Mouse (Mus musculus): Measurements from ENCODE around the gene Dynlrb1. TPM values are rescaled to one million over a fixed set of nuclear protein-coding genes. Genes with fewer than 3 reads are reported as not detected.

Gene Dynlrb1
- polyA plus RNA-seq, 1 experiment from 2014 or later = 784 TPM

GRCm38 (mm10) chr2:155276621-155277175 lies 40.4 kb downstream of the Dynlrb1 start:
- Histone ChIP-seq H3K4me1 (replicated peaks; ENCODE audit: control insufficient read depth, insufficient read depth, low read length) (peaks cover 8% of the 10 kb centered on the region), H3K4me3 (replicated peaks; ENCODE audit: low read length) (peak overlapping the region; percentile 99), H3K27ac (peak overlapping the region; percentile 94), H3K36me3 (replicated peaks; ENCODE audit: control insufficient read depth, insufficient read depth) (peaks cover 24% of the 10 kb centered on the region; the same call in 1 of the 2 replicates), H3K9me3 (ENCODE audit: control insufficient read depth, low read length) (no peaks in the 10 kb centered on the region), H3K9ac (peak overlapping the region; percentile 97), H3K27me3 (ENCODE audit: control insufficient read depth, insufficient read depth, low read length) (no peaks in the 10 kb centered on the region), H3K4me2 (replicated peaks) (peak overlapping the region; percentile 93)
- DNase-seq (ENCODE audit: low spot score) (peak; percentile 51), ATAC-seq (ENCODE audit: low FRiP score) (peak; percentile 67)
- 2% methylated on average over 46 of the region's 49 CpGs for WGBS

- Histone ChIP-seq H3K36me3 (replicated peaks; ENCODE audit: control insufficient read depth, insufficient read depth) (peaks cover 24% of the 10 kb centered on the region; the same call in 1 of the 2 replicates), H3K4me3 (replicated peaks; ENCODE audit: low read length) (peak overlapping the region; percentile 99), H3K9ac (peak overlapping the region; percentile 97; the same call in 1 of the 2 replicates), H3K27ac (no peak overlapping the region), H3K4me1 (replicated peaks; ENCODE audit: control insufficient read depth, insufficient read depth, low read length) (peaks cover 8% of the 10 kb centered on the region), H3K4me2 (replicated peaks) (peak overlapping the region; percentile 93), H3K9me3 (ENCODE audit: control insufficient read depth, low read length) (no peaks in the 10 kb centered on the region), H3K27me3 (ENCODE audit: control insufficient read depth, insufficient read depth, low read length) (no peaks in the 10 kb centered on the region)
- ATAC-seq (ENCODE audit: low FRiP score) (no peak), DNase-seq (ENCODE audit: low spot score) (no peak)
- whole genome bisulfite sequencing = 84% methylated on average over 2 of the region's 2 CpGs
Measured at GRCm38 (mm10) chr2:155277721-155278120, 41.4 kb downstream of the Dynlrb1 start.

- 91% methylated on average over 7 of the region's 7 CpGs for whole genome bisulfite sequencing
- Histone ChIP-seq H3K9ac (no peak overlapping the region), H3K27me3 (ENCODE audit: control insufficient read depth, insufficient read depth, low read length) (no peaks in the 10 kb centered on the region), H3K9me3 (ENCODE audit: control insufficient read depth, low read length) (no peaks in the 10 kb centered on the region), H3K27ac (no peak overlapping the region), H3K36me3 (replicated peaks; ENCODE audit: control insufficient read depth, insufficient read depth) (peaks cover 24% of the 10 kb centered on the region; the same call in 1 of the 2 replicates), H3K4me3 (replicated peaks; ENCODE audit: low read length) (no peak overlapping the region), H3K4me2 (replicated peaks) (no peak overlapping the region), H3K4me1 (replicated peaks; ENCODE audit: control insufficient read depth, insufficient read depth, low read length) (peaks cover 8% of the 10 kb centered on the region)
- DNase-seq (ENCODE audit: low spot score) (no peak), ATAC-seq (ENCODE audit: low FRiP score) (no peak)
Measured at GRCm38 (mm10) chr2:155278361-155278760, 42.0 kb downstream of the Dynlrb1 start.

GRCm38 (mm10) chr2:155279163-155279562 lies 42.8 kb downstream of the Dynlrb1 start:
- Histone ChIP-seq H3K36me3 (replicated peaks; ENCODE audit: control insufficient read depth, insufficient read depth) (peaks cover 28% of the 10 kb centered on the region; the same call in 1 of the 2 replicates), H3K4me3 (replicated peaks; ENCODE audit: low read length) (no peak overlapping the region), H3K27ac (no peak overlapping the region), H3K4me1 (replicated peaks; ENCODE audit: control insufficient read depth, insufficient read depth, low read length) (peaks cover 8% of the 10 kb centered on the region), H3K9me3 (ENCODE audit: control insufficient read depth, low read length) (no peaks in the 10 kb centered on the region), H3K4me2 (replicated peaks) (no peak overlapping the region), H3K27me3 (ENCODE audit: control insufficient read depth, insufficient read depth, low read length) (no peaks in the 10 kb centered on the region), H3K9ac (no peak overlapping the region)
- no peak for DNase-seq (ENCODE audit: low spot score)
- no peak for ATAC-seq (ENCODE audit: low FRiP score)
- 94% methylated on average over 4 of the region's 4 CpGs for WGBS

GRCm38 (mm10) chr2:155280116-155280515 lies 43.8 kb downstream of the Dynlrb1 start:
- Histone ChIP-seq H3K4me2 (replicated peaks) (no peak overlapping the region), H3K4me3 (replicated peaks; ENCODE audit: low read length) (no peak overlapping the region), H3K4me1 (replicated peaks; ENCODE audit: control insufficient read depth, insufficient read depth, low read length) (peaks cover 8% of the 10 kb centered on the region), H3K9ac (no peak overlapping the region), H3K27ac (no peak overlapping the region), H3K9me3 (ENCODE audit: control insufficient read depth, low read length) (no peaks in the 10 kb centered on the region), H3K36me3 (replicated peaks; ENCODE audit: control insufficient read depth, insufficient read depth) (peaks cover 28% of the 10 kb centered on the region; the same call in 1 of the 2 replicates), H3K27me3 (ENCODE audit: control insufficient read depth, insufficient read depth, low read length) (no peaks in the 10 kb centered on the region)
- DNase-seq (ENCODE audit: low spot score) (no peak), ATAC-seq (ENCODE audit: low FRiP score) (no peak)
- WGBS = 86% methylated on average over 2 of the region's 2 CpGs

- WGBS = 89% methylated on average over 4 of the region's 4 CpGs
- Histone ChIP-seq H3K27ac (no peak overlapping the region), H3K27me3 (ENCODE audit: control insufficient read depth, insufficient read depth, low read length) (no peaks in the 10 kb centered on the region), H3K4me2 (replicated peaks) (no peak overlapping the region), H3K36me3 (replicated peaks; ENCODE audit: control insufficient read depth, insufficient read depth) (peaks cover 20% of the 10 kb centered on the region), H3K9ac (no peak overlapping the region), H3K4me3 (replicated peaks; ENCODE audit: low read length) (no peak overlapping the region), H3K4me1 (replicated peaks; ENCODE audit: control insufficient read depth, insufficient read depth, low read length) (no peaks in the 10 kb centered on the region), H3K9me3 (ENCODE audit: control insufficient read depth, low read length) (no peaks in the 10 kb centered on the region)
- DNase-seq (ENCODE audit: low spot score) (no peak), ATAC-seq (ENCODE audit: low FRiP score) (no peak)
Measured at GRCm38 (mm10) chr2:155283793-155284192, 47.5 kb downstream of the Dynlrb1 start.

GRCm38 (mm10) chr2:155284647-155285046 lies 48.3 kb downstream of the Dynlrb1 start:
- no peak overlapping the region for H3K4me2 ChIP-seq (replicated peaks)
- ATAC-seq (ENCODE audit: low FRiP score) (no peak), DNase-seq (ENCODE audit: low spot score) (no peak)
- no peaks in the 10 kb centered on the region for H3K9me3 ChIP-seq (ENCODE audit: control insufficient read depth, low read length)
- WGBS = 82% methylated on average over 7 of the region's 7 CpGs
- no peaks in the 10 kb centered on the region for H3K27me3 ChIP-seq (ENCODE audit: control insufficient read depth, insufficient read depth, low read length)
- H3K9ac ChIP-seq = no peak overlapping the region
- no peak overlapping the region for H3K4me3 ChIP-seq (replicated peaks; ENCODE audit: low read length)
- H3K4me1 ChIP-seq (replicated peaks; ENCODE audit: control insufficient read depth, insufficient read depth, low read length) = no peaks in the 10 kb centered on the region
- H3K36me3 ChIP-seq (replicated peaks; ENCODE audit: control insufficient read depth, insufficient read depth) = peaks cover 24% of the 10 kb centered on the region
- no peak overlapping the region for H3K27ac ChIP-seq

- no peak overlapping the region for H3K27ac ChIP-seq
- H3K4me1 ChIP-seq (replicated peaks; ENCODE audit: control insufficient read depth, insufficient read depth, low read length) = no peaks in the 10 kb centered on the region
- H3K9me3 ChIP-seq (ENCODE audit: control insufficient read depth, low read length) = no peaks in the 10 kb centered on the region
- H3K4me3 ChIP-seq (replicated peaks; ENCODE audit: low read length) = no peak overlapping the region
- H3K36me3 ChIP-seq (replicated peaks; ENCODE audit: control insufficient read depth, insufficient read depth) = peaks cover 25% of the 10 kb centered on the region
- DNase-seq (ENCODE audit: low spot score) = no peak
- 84% methylated on average over 6 of the region's 6 CpGs for WGBS
- H3K9ac ChIP-seq = no peak overlapping the region
- ATAC-seq (ENCODE audit: low FRiP score) = no peak
- H3K27me3 ChIP-seq (ENCODE audit: control insufficient read depth, insufficient read depth, low read length) = no peaks in the 10 kb centered on the region
- H3K4me2 ChIP-seq (replicated peaks) = no peak overlapping the region
Measured at GRCm38 (mm10) chr2:155285744-155286143, 49.4 kb downstream of the Dynlrb1 start.

- H3K27me3 ChIP-seq (ENCODE audit: control insufficient read depth, insufficient read depth, low read length) = no peaks in the 10 kb centered on the region
- no peaks in the 10 kb centered on the region for H3K4me1 ChIP-seq (replicated peaks; ENCODE audit: control insufficient read depth, insufficient read depth, low read length)
- WGBS = 88% methylated on average over 4 of the region's 4 CpGs
- no peaks in the 10 kb centered on the region for H3K9me3 ChIP-seq (ENCODE audit: control insufficient read depth, low read length)
- H3K9ac ChIP-seq = no peak overlapping the region
- no peak for ATAC-seq (ENCODE audit: low FRiP score)
- H3K27ac ChIP-seq = no peak overlapping the region
- no peak for DNase-seq (ENCODE audit: low spot score)
- no peak overlapping the region for H3K4me2 ChIP-seq (replicated peaks)
- H3K4me3 ChIP-seq (replicated peaks; ENCODE audit: low read length) = no peak overlapping the region
- H3K36me3 ChIP-seq (replicated peaks; ENCODE audit: control insufficient read depth, insufficient read depth) = peaks cover 44% of the 10 kb centered on the region
Measured at GRCm38 (mm10) chr2:155287456-155288250, 51.3 kb downstream of the Dynlrb1 start.

All from hindbrain, embryonic 14.5 days (tissue).